Mouse (Mus musculus): Measurements from ENCODE around the gene Eomes. TPM values are rescaled to one million over a fixed set of nuclear protein-coding genes. Genes with fewer than 3 reads are reported as not detected.
A peak's percentile ranks its signal among the peaks of the same experiment; 100 is the strongest.

Eomes gene
- total RNA-seq, 2 experiments from 2014 or later = 0.16 to 0.23 TPM

DNA sequence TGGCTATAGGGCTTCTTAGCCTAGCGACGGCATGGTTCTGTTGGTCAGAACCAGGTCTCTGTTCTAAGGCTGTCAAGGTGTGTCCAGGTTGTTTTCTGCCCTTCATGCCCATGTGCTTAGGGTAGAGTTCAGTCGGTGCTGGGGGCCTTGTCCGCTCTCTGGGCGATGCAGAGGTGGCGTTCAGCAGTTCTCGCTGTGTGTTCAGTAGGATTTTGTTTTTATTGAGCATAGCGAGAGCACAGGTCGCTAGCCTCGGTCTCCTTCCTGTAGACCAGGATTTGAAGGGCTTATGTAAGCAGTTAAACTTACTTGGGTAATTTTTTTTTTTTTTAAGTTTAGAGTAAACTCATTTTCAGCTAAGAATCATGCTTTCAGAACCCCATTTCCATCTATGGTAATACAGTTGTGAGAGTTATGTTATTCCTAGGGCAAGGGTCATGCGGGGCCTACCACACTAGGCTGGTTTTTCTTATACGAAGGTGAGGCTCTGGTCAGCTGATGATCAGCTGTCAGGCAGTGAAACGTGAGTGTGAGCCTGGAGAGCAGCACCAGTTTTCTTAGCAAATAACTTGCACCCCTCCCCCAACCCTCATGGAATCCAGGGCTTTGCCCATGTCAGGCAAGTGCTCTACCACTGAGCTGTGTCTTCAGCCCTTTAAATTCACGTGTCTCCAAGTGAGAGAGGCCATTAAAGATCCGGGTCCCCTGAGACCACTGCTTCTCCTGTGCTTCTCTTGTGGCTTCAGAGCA, 33.1 kb downstream of the Eomes start:
- DNase-seq (ENCODE audit: low spot score in 2 of 2) = no peak
- intact Hi-C loops (cut with DNase I) = no loop called here

DNA sequence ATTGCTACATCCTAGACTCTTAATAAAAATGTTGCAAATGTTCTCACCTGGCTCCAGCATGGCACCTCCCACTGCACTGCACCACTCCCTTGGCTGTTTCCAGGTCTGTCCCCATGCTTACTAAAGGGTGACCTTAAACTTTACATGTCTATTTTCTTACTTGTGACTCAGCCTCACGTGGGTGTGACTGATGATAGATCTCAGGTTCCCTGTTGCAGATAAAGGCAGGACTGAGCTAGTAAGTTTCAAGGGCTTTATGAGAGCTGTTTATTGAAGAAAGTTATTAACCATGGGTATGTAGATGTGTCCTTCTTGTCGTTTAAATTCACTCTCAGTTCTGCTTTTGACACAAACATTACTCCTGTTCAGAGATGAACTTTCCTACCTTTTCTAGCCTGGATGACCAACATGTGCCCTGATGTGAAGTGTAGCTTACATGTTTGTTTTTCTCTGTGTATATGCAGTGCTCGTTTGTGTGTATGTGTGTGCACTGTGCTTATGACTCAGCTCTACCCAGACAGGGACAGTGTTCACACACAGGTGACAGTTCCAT, 34.7 kb downstream of the Eomes start:
- intact Hi-C loops (cut with DNase I) = no loop called here
- no peak for DNase-seq (ENCODE audit: low spot score in 2 of 2)

DNA sequence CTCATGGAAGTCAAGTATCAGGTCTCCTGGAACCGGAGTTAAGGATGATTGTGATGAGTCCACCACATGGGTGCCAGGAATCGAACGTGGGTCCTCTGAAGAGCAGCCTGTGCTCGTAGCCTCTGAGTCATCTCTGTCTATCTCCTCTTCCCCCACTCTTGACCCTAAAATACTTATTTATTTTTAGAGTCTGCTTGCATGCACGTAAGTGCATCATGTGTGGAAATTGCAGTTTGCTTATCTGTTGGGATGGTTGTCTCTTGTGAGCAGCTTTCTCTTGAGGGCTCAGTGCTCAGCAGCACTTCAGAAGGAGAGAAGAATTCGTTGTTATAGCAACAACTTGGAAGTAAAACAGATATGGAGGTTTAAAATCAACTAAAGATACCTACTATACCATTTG, 37.5 kb downstream of the Eomes start:
- no peak for DNase-seq (ENCODE audit: low spot score in 2 of 2)
- intact Hi-C loops (cut with DNase I) = no loop called here

DNA sequence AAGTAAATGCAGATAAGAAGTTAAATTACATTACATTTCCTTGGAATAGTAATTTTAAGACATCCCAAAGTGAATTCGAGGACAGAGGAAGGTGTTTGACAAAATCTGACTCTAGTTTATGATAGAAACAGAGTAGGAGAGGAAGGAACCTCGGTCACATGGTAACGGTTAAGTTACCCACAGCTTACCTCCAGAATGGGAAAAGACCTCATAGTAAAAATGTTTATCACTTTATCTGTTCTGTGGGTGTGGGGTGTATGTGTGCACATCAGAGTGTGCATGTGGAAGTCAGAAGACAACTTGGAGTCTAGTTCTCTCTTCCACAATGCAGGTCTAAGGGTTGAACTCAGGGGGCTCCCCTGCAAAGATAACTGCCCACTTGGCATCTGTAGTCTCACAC, 38.1 kb downstream of the Eomes start:
- intact Hi-C loops (cut with DNase I) = no loop called here
- no peak for DNase-seq (ENCODE audit: low spot score in 2 of 2)

DNA sequence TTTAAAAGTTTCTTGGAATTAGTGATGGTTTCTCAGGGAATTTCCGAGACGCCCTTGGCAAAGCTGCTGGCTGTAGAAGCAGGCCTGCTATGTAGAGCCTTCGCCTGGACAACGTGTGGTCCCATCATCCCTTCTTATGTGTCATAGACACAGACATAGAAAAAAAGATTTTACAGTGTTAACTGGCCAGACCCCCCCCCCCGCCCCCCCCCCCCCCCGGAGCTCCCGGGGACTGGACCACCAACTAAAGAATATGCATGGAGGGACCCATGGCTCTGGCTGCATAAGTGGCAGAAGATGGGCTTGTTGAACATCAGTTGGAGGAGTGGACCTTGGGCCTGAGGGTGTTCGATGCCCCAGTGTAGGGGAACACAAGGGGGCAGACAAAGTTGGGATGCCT, 39.6 kb downstream of the Eomes start:
- no peak for DNase-seq (ENCODE audit: low spot score in 2 of 2)
- intact Hi-C loops (cut with DNase I) = no loop called here

GRCm38 (mm10) chr9:118519101-118519500, 41.1 kb downstream of the Eomes start:
- intact Hi-C loops (cut with DNase I) = no loop called here

DNA sequence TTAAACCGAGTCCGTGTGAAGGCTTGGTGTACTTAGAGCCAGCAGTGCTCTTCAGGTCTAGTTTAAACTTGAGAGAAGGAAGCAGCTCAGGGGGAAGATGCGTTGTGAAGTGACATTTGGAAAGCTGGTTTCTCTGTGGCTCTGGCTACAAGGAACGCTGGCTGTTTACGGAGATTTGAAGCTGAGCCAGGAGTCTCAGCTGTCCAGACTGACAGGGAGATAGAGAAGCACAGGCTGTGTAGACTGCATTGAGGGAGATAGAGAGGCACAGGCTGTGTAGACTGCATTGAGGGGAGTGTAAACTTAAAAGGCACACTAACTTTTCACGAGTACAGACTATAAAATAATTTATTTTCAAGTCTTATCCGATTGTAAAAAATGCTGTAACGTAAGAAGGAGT, 42.0 kb downstream of the Eomes start:
- DNase-seq (ENCODE audit: low spot score in 2 of 2) = peak in 1 of 2 experiments; percentile 12

More at GRCm38 (mm10) chr9:118519101-118519500, 41.1 kb downstream of the Eomes start:
- DNase-seq (ENCODE audit: low spot score in 2 of 2) = no peak

GRCm38 (mm10) chr9:118520858-118521257, 42.8 kb downstream of the Eomes start:
- no peak for DNase-seq (ENCODE audit: low spot score in 2 of 2)
- intact Hi-C loops (cut with DNase I) = no loop called here

More for the DNA sequence above, 42.0 kb downstream of the Eomes start:
- intact Hi-C loops (cut with DNase I) = no loop called here

DNA sequence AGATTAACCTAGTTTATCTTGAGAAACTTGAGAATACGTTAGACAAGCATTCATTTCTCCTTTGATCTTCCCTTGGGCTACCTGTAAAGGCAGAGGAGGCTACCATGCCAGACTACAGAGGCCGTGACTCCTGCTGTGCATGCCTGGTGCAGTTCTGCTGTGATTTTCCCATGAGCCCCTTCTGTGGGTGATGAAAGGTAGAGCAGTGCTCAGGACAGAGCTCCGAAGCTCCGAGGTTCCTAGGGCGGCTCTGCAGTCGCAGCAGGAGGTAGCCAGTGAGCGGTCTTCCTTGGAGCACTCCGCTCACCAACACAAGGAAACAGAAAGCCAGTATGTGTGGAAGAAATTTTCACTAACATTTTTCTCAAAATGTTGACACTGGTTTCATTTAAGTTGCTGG, 43.6 kb downstream of the Eomes start:
- intact Hi-C loops (cut with DNase I) = no loop called here
- no peak for DNase-seq (ENCODE audit: low spot score in 2 of 2)

DNA sequence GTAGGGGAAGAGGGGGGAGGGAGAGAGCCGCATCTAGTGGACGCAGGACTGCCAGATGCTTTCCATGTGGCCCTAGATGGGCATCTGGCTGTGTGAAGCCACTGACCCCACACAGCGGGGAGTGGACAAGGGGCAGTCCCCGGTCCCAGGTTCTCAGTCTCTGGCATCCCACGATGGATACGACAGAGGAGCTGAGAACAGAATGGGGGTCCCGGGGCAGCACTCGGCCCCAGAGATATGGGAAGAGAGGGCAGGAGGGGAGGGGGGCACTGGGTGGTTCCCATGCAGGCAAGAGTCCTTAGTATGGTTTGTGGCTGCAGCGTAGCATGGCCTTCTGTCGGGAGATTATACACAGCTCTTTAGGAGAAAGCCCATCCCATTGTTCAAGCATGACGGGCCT, 45.7 kb downstream of the Eomes start:
- intact Hi-C loops (cut with DNase I) = no loop called here
- DNase-seq (ENCODE audit: low spot score in 2 of 2) = no peak

DNA sequence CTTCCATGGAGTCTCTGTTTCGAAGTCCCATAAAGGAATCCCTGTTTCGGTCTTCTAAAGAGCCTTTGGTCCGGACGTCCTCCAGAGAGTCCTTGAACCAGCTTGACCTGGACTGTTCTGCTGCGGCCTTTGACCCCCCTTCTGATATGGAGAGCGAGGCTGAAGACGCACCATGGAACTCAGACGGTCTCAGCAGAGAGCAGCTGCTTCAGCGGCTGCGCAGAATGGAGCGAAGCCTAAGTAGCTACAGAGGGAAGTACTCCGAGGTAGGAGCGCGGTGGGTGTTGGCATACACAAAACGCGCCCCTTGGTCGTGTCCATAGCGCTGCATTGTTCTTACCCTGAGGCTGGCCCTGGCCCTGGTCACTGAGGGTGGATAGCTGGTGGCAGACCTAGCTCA, 49.0 kb downstream of the Eomes start:
- no peak for DNase-seq (ENCODE audit: low spot score in 2 of 2)
- intact Hi-C loops (cut with DNase I) = no loop called here

- DNase-seq (ENCODE audit: low spot score in 2 of 2) = no peak
- intact Hi-C loops (cut with DNase I) = no loop called here
These were observed 51.8 kb downstream of the Eomes start for GRCm38 (mm10) chr9:118529783-118530182.

- no peak for DNase-seq (ENCODE audit: low spot score in 2 of 2)
- intact Hi-C loops (cut with DNase I) = no loop called here
These were observed 52.7 kb downstream of the Eomes start for GRCm38 (mm10) chr9:118530679-118531078.

DNA sequence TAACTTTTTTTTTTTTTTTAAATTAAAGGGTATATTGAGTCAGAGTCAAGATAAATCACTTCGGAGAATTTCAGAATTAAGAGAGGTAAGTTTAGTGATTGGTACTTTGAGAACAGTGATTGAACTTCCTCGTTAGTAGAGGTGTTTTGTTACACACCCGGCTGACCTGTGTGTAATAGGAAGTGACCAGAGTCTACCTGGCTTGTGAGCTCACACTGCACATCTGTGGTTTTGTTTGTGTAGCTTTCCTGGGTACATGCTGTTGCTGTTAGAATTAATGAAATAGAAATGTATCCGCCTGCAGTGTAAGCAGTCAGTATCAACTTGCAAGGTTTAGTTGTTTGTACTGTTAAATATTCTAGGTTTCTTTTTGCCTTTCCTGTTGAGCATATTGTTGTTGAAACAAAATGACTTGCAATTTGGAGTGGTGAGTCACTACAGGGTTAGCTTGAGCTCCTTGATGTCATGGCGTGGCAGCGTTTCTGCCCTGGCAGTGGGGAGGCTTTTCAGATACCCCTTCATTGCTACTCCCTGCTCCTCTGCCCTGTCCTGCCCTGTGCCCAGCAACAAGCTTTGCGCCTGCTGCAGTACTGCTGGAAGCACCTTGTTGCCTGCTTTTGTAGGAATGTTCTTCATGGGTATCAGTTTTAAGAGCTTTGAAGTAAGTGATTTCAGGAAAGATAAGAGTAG, 54.6 kb downstream of the Eomes start:
- intact Hi-C loops (cut with DNase I) = no loop called here
- no peak for DNase-seq (ENCODE audit: low spot score in 2 of 2)

Other genes with a start within 250 kb of the Eomes start
- gene Golga4, start 28.1 kb downstream of the Eomes start, total RNA-seq (2021) = 100 to 1,000 TPM in 1 of 2 experiments, 10 to 100 TPM in 1; 85.3 to 104 TPM
- 1 to 10 TPM; 6.7 to 7.0 TPM for gene Itga9, start 128.5 kb downstream of the Eomes start, total RNA-seq (2021)